Mouse (Mus musculus): ENCODE results near the gene Adarb2. TPM values are rescaled to one million over a fixed set of nuclear protein-coding genes. Genes with fewer than 3 reads are reported as not detected.

The Adarb2 gene
- 17.8 and 18.5 TPM in 2 replicates for polyA plus RNA-seq (2016; fragmentation: Nextera tagmentation; extraction: Ambion mirVana)

- Histone ChIP-seq H3K4me3 (peak within 1 kb of the TSS; percentile 53), H3K27me3 (0 out of 2 replicates have a peak, but pooled peaks cover 5% of the 10 kb centered on the region), H3K9ac (replicated peaks) (peak within 1 kb of the TSS; percentile 57), H3K4me2 (replicated peaks) (peak within 1 kb of the TSS; percentile 88), H3K9me3 (no peaks in the 10 kb centered on the region), H3K27ac (replicated peaks) (peak within 1 kb of the TSS; percentile 22), H3K36me3 (no peaks in the 10 kb centered on the region), H3K4me1 (peaks cover 7% of the 10 kb centered on the region; the same call in 1 of the 2 replicates)
- peak; percentile 95 for ATAC-seq (ENCODE audit: low FRiP score, low read depth)
- WGBS: under 1% methylated on average over 26 of the region's 26 CpGs
Observed at GRCm38 (mm10) chr13:8202681-8203476, at the start of gene Adarb2. Gene Adarb2, plus strand, starts transcription at chr13:8202866.

GRCm38 (mm10) chr13:8173800-8174199 is 28.9 kb upstream of the Adarb2 start:
- no peaks in the 10 kb centered on the region for H3K4me1 ChIP-seq
- H3K4me2 ChIP-seq (replicated peaks): no peak overlapping the region
- 73% methylated on average over 1 of the region's 1 CpGs for WGBS
- H3K27ac ChIP-seq (replicated peaks): no peak overlapping the region
- H3K9me3 ChIP-seq: no peaks in the 10 kb centered on the region
- ATAC-seq (ENCODE audit: low FRiP score, low read depth): no peak
- no peak overlapping the region for H3K4me3 ChIP-seq
- no peak overlapping the region for H3K9ac ChIP-seq (replicated peaks)
- no peaks in the 10 kb centered on the region for H3K36me3 ChIP-seq
- H3K27me3 ChIP-seq: no peaks in the 10 kb centered on the region

GRCm38 (mm10) chr13:8191977-8192376 is 10.7 kb upstream of the Adarb2 start:
- H3K4me3 ChIP-seq: no peak overlapping the region
- H3K9me3 ChIP-seq: no peaks in the 10 kb centered on the region
- H3K27me3 ChIP-seq: no peaks in the 10 kb centered on the region
- no peak overlapping the region for H3K27ac ChIP-seq (replicated peaks)
- 46% methylated on average over 7 of the region's 7 CpGs for WGBS
- no peak for ATAC-seq (ENCODE audit: low FRiP score, low read depth)
- H3K9ac ChIP-seq (replicated peaks): no peak overlapping the region
- H3K36me3 ChIP-seq: no peaks in the 10 kb centered on the region
- no peak overlapping the region for H3K4me2 ChIP-seq (replicated peaks)
- H3K4me1 ChIP-seq: 0 out of 2 replicates have a peak, but pooled peaks cover 3% of the 10 kb centered on the region

- Histone ChIP-seq H3K27me3 (0 out of 2 replicates have a peak, but pooled peaks cover 5% of the 10 kb centered on the region), H3K9ac (replicated peaks) (no peak overlapping the region), H3K4me1 (peaks cover 7% of the 10 kb centered on the region; the same call in 1 of the 2 replicates), H3K4me3 (no peak overlapping the region), H3K9me3 (no peaks in the 10 kb centered on the region), H3K36me3 (no peaks in the 10 kb centered on the region), H3K4me2 (replicated peaks) (no peak overlapping the region), H3K27ac (replicated peaks) (no peak overlapping the region)
- WGBS: 78% methylated on average over 3 of the region's 3 CpGs
- ATAC-seq (ENCODE audit: low FRiP score, low read depth): no peak
Observed at GRCm38 (mm10) chr13:8199186-8199880, 3.3 kb upstream of the Adarb2 start.

GRCm38 (mm10) chr13:8203477-8203813 is 779 bp downstream of the Adarb2 start:
- H3K36me3 ChIP-seq: no peaks in the 10 kb centered on the region
- H3K4me1 ChIP-seq: peaks cover 7% of the 10 kb centered on the region; the same call in 1 of the 2 replicates
- H3K4me2 ChIP-seq (replicated peaks): peak overlapping the region; percentile 88
- peak overlapping the region; percentile 53 for H3K4me3 ChIP-seq
- 2% methylated on average over 4 of the region's 4 CpGs for WGBS
- H3K9ac ChIP-seq (replicated peaks): peak overlapping the region; percentile 57
- H3K27me3 ChIP-seq: 0 out of 2 replicates have a peak, but pooled peaks cover 5% of the 10 kb centered on the region
- H3K27ac ChIP-seq (replicated peaks): 0 out of 2 replicates have a peak overlapping the region, but pooled peaks have one; percentile 22
- ATAC-seq (ENCODE audit: low FRiP score, low read depth): no peak
- no peaks in the 10 kb centered on the region for H3K9me3 ChIP-seq

GRCm38 (mm10) chr13:8207337-8207736 is 4.7 kb downstream of the Adarb2 start:
- H3K9ac ChIP-seq (replicated peaks): no peak overlapping the region
- H3K27ac ChIP-seq (replicated peaks): 0 out of 2 replicates have a peak overlapping the region, but pooled peaks have one; percentile 1
- ATAC-seq (ENCODE audit: low FRiP score, low read depth): no peak
- no peaks in the 10 kb centered on the region for H3K36me3 ChIP-seq
- H3K4me2 ChIP-seq (replicated peaks): peak overlapping the region; percentile 19; the same call in 1 of the 2 replicates
- 0 out of 2 replicates have a peak, but pooled peaks cover 5% of the 10 kb centered on the region for H3K27me3 ChIP-seq
- H3K9me3 ChIP-seq: no peaks in the 10 kb centered on the region
- H3K4me1 ChIP-seq: peaks cover 7% of the 10 kb centered on the region; the same call in 1 of the 2 replicates
- peak overlapping the region; percentile 3 for H3K4me3 ChIP-seq
- WGBS: 64% methylated on average over 16 of the region's 16 CpGs

GRCm38 (mm10) chr13:8210776-8211175 is 8.1 kb downstream of the Adarb2 start:
- 70% methylated on average over 4 of the region's 4 CpGs for WGBS
- Histone ChIP-seq H3K27ac (replicated peaks) (no peak overlapping the region), H3K9ac (replicated peaks) (no peak overlapping the region), H3K4me1 (0 out of 2 replicates have a peak, but pooled peaks cover 3% of the 10 kb centered on the region), H3K36me3 (no peaks in the 10 kb centered on the region), H3K27me3 (no peaks in the 10 kb centered on the region), H3K9me3 (no peaks in the 10 kb centered on the region), H3K4me3 (no peak overlapping the region), H3K4me2 (replicated peaks) (no peak overlapping the region)
- ATAC-seq (ENCODE audit: low FRiP score, low read depth): no peak

- Histone ChIP-seq H3K9ac (replicated peaks) (no peak overlapping the region), H3K4me3 (no peak overlapping the region), H3K4me1 (no peaks in the 10 kb centered on the region), H3K36me3 (no peaks in the 10 kb centered on the region), H3K27ac (replicated peaks) (no peak overlapping the region), H3K4me2 (replicated peaks) (no peak overlapping the region), H3K27me3 (no peaks in the 10 kb centered on the region), H3K9me3 (no peaks in the 10 kb centered on the region)
- 56% methylated on average over 1 of the region's 1 CpGs for WGBS
- ATAC-seq (ENCODE audit: low FRiP score, low read depth): no peak
Observed at GRCm38 (mm10) chr13:8238871-8239270, 36.2 kb downstream of the Adarb2 start.

- H3K9me3 ChIP-seq: no peaks in the 10 kb centered on the region
- H3K4me1 ChIP-seq: no peaks in the 10 kb centered on the region
- no peaks in the 10 kb centered on the region for H3K27me3 ChIP-seq
- 84% methylated on average over 5 of the region's 5 CpGs for WGBS
- no peak overlapping the region for H3K9ac ChIP-seq (replicated peaks)
- no peak for ATAC-seq (ENCODE audit: low FRiP score, low read depth)
- H3K27ac ChIP-seq (replicated peaks): no peak overlapping the region
- no peaks in the 10 kb centered on the region for H3K36me3 ChIP-seq
- no peak overlapping the region for H3K4me2 ChIP-seq (replicated peaks)
- no peak overlapping the region for H3K4me3 ChIP-seq
Observed at GRCm38 (mm10) chr13:8248016-8248667, 45.5 kb downstream of the Adarb2 start.

GRCm38 (mm10) chr13:8272158-8272945 is 69.7 kb downstream of the Adarb2 start:
- 84% methylated on average over 4 of the region's 4 CpGs for WGBS
- Histone ChIP-seq H3K4me1 (no peaks in the 10 kb centered on the region), H3K4me2 (replicated peaks) (no peak overlapping the region), H3K36me3 (no peaks in the 10 kb centered on the region), H3K27me3 (no peaks in the 10 kb centered on the region), H3K4me3 (no peak overlapping the region), H3K9me3 (no peaks in the 10 kb centered on the region), H3K9ac (replicated peaks) (no peak overlapping the region), H3K27ac (replicated peaks) (no peak overlapping the region)
- ATAC-seq (ENCODE audit: low FRiP score, low read depth): no peak

GRCm38 (mm10) chr13:8283116-8283515 is 80.5 kb downstream of the Adarb2 start:
- 86% methylated on average over 2 of the region's 2 CpGs for WGBS
- Histone ChIP-seq H3K36me3 (no peaks in the 10 kb centered on the region), H3K9ac (replicated peaks) (no peak overlapping the region), H3K4me2 (replicated peaks) (no peak overlapping the region), H3K4me3 (no peak overlapping the region), H3K4me1 (no peaks in the 10 kb centered on the region), H3K27ac (replicated peaks) (no peak overlapping the region), H3K27me3 (no peaks in the 10 kb centered on the region), H3K9me3 (no peaks in the 10 kb centered on the region)
- no peak for ATAC-seq (ENCODE audit: low FRiP score, low read depth)

Measured in midbrain, embryonic 12.5 days (tissue).